ENCODE assay signal across 8 mouse cellular contexts in genomic region chr14:34208651-34209050, GRCm38 (mm10). TPM values are rescaled to one million over a fixed set of nuclear protein-coding genes. Genes with fewer than 3 reads are reported as not detected.
DNase-seq lines count a peak whose midpoint lies in the region; ATAC-seq lines count a peak whose summit lies in the region.

No protein-coding gene starts in this region.

- DNase-seq in cerebellum, adult 18-20 months = peak; percentile 58 to 60
- peak; percentile 14 for DNase-seq in left cerebral cortex, adult 11 months (ENCODE audit: low spot score)
- no peak for DNase-seq in left cerebral cortex, postnatal 36 days (ENCODE audit: low spot score in 2 of 2)
- peak; percentile 63 for DNase-seq in R1 (ENCODE audit: low read depth, low spot score)
- peak; percentile 41 for DNase-seq in gastrocnemius, postnatal 14 days
- peak; percentile 67 for DNase-seq in retina, embryonic 14.5 days (ENCODE audit: low spot score)
- no peak for DNase-seq in spleen, postnatal 14 days (ENCODE audit: low spot score in 2 of 2)

- intact Hi-C loops in left cerebral cortex, postnatal 36 days (cut with DNase I) = loop anchor here (2.0 kb wide), 1 partner anchor 128 kb away; no protein-coding TSS in a partner anchor
- intact Hi-C loops in gastrocnemius, postnatal 14 days (cut with DNase I; ENCODE audit: low total_unique reads) = loop anchor here (10.0 kb wide), 1 partner anchor 124 kb away; the partner anchor contains the start of gene Anxa8

- no peak for ATAC-seq in cerebellum, adult (ENCODE audit: insufficient number of reproducible peaks, low FRiP score, low TSS enrichment)

RNA-seq across cellular contexts. Expression of gene Gprin2, which starts 7.2 kb away (rescaled TPM):
- 1 to 10 TPM; 1.6 to 2.7 TPM for total RNA-seq in left cerebral cortex, postnatal 36 days (2021)
- total RNA-seq in gastrocnemius, postnatal 14 days (2021) = under 1 TPM; 0.16 to 0.86 TPM

RNA-seq across cellular contexts. Expression of gene Syt15, which starts 10.7 kb away (rescaled TPM):
- under 1 TPM; 0.27 to 0.42 TPM for total RNA-seq in left cerebral cortex, postnatal 36 days (2021)
- total RNA-seq in gastrocnemius, postnatal 14 days (2021) = under 1 TPM; 0.78 to 0.82 TPM

RNA-seq across cellular contexts. Expression of gene Npy4r, which starts 56.4 kb away (rescaled TPM):
- total RNA-seq in left cerebral cortex, postnatal 36 days (2021) = not detected
- total RNA-seq in gastrocnemius, postnatal 14 days (2021) = under 1 TPM; 0.09 to 0.23 TPM

Comparison
In these comparisons a context has a peak if more than half of its experiments do, and no peak if none do; other contexts are left out.
1. DNase-seq: peak in cerebellum, adult 18-20 months (2 of 2), left cerebral cortex, adult 11 months (single experiment), R1 (single experiment), gastrocnemius, postnatal 14 days (single experiment) and retina, embryonic 14.5 days (single experiment); none in left cerebral cortex, postnatal 36 days (0 of 2) and spleen, postnatal 14 days (0 of 2).